Mouse (Mus musculus): ENCODE results near the gene Pex3. TPM values are rescaled to one million over a fixed set of nuclear protein-coding genes. Genes with fewer than 3 reads are reported as not detected.
"Not testable (repeated sequence)": the region's sequence is repeated elsewhere in the genome, so short reads cannot be mapped to it uniquely, and the experiment has no call there.

Gene Pex3
- polyA plus RNA-seq, 1 experiment from 2014 or later = 25.7 TPM

DNA sequence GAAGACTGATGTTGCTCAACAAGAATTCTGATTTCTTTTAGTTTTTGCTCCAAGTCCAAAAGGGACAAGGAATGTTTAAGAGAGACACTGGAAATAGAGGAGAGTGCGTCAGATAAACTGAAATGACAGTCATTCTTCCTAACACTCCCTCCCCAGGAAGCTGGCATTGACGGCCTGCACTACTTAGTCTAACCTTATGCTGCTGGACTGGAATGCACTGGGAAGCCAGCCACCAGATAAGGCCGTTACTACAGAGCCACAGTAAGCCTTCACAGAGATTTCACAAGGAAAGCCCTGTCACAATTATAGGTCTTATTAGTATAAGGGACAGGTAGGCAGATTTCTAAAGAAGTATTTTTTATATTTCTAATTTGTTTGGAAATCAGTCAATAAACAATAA lies 18.2 kb downstream of the Pex3 start:
- H3K9ac ChIP-seq (replicated peaks) = no peak overlapping the region
- H3K27me3 ChIP-seq (replicated peaks) = no peaks in the 10 kb centered on the region
- no peak overlapping the region for H3K27ac ChIP-seq (replicated peaks)
- H3K4me3 ChIP-seq (replicated peaks) = no peak overlapping the region
- WGBS = 93% methylated on average over 3 of the region's 3 CpGs
- no peak overlapping the region for H3K4me2 ChIP-seq
- H3K4me1 ChIP-seq = no peaks in the 10 kb centered on the region
- H3K36me3 ChIP-seq = peaks cover 48% of the 10 kb centered on the region
- no peak for ATAC-seq (ENCODE audit: low FRiP score)
- H3K9me3 ChIP-seq (replicated peaks) = no peaks in the 10 kb centered on the region

DNA sequence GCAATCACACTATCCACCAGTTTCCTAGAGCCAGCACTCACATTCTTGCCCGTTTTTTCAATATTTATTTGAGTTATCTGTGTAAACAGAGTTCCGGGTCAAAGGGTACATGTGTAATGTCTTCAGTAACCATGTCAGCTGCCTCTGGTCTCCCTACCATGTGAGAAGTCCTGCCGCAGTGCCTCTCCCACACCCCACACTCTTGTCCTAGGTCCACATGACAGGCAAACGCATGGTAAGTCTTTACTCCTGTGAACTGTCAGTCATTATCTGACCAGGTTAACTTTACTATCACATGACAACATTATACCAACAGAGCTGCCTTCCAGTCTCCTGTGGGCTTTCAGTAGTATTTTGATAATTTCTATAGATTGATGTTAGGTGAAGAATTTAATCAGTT lies 24.8 kb downstream of the Pex3 start:
- no peak for ATAC-seq (ENCODE audit: low FRiP score)
- WGBS = 91% methylated on average over 4 of the region's 4 CpGs
- H3K4me3 ChIP-seq (replicated peaks) = no peak overlapping the region
- no peak overlapping the region for H3K27ac ChIP-seq (replicated peaks)
- peaks cover 43% of the 10 kb centered on the region for H3K36me3 ChIP-seq
- no peaks in the 10 kb centered on the region for H3K4me1 ChIP-seq
- H3K27me3 ChIP-seq (replicated peaks) = no peaks in the 10 kb centered on the region
- H3K9me3 ChIP-seq (replicated peaks) = no peaks in the 10 kb centered on the region
- no peak overlapping the region for H3K9ac ChIP-seq (replicated peaks)
- no peak overlapping the region for H3K4me2 ChIP-seq

DNA sequence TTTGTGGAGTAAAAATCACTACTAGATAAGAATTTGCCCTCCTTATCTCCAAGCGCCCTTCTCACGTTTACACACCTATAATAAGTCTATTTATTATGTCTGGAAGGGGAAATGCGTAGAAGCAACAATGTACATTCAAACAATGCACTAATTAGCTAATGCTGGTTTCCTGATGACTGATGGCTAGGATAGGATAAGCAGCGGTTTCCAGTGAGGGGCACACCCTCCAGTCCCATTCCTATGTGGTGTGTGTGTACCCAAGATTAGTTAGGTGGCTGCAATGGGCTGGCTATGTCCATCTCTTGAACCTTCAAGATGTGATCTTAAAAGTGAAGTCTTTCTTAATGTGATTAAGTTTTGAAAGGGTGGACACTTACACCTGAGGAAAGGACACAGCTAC lies 31.1 kb downstream of the Pex3 start:
- no peak overlapping the region for H3K9ac ChIP-seq (replicated peaks)
- H3K4me3 ChIP-seq (replicated peaks) = no peak overlapping the region
- H3K4me2 ChIP-seq = no peak overlapping the region
- no peaks in the 10 kb centered on the region for H3K27me3 ChIP-seq (replicated peaks)
- ATAC-seq (ENCODE audit: low FRiP score) = no peak
- H3K36me3 ChIP-seq = peaks cover 10% of the 10 kb centered on the region
- 92% methylated on average over 4 of the region's 4 CpGs for WGBS
- no peaks in the 10 kb centered on the region for H3K4me1 ChIP-seq
- no peaks in the 10 kb centered on the region for H3K9me3 ChIP-seq (replicated peaks)
- no peak overlapping the region for H3K27ac ChIP-seq (replicated peaks)

DNA sequence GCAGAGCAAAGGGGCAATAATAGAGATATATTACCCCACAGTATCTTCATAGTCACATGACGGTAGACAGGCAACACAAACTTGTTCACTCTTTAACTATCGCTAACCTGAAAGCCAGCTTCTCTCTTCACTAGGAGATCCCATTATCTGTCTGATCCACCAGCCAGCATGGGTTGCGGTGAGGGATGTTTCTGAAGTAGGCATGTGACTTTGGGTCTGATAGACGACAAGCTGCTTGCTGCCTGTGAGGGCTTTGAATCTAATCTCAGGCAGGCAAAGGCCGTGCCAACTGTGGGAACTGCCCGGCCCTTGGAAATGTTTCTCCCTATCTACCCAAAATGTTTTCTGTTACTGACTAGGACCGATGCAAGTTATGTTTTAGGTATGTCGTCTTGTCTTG lies 50.6 kb downstream of the Pex3 start:
- Histone ChIP-seq H3K27ac (replicated peaks) (no peak overlapping the region), H3K4me1 (peaks cover 17% of the 10 kb centered on the region), H3K9me3 (replicated peaks) (no peaks in the 10 kb centered on the region), H3K36me3 (peaks cover 8% of the 10 kb centered on the region), H3K27me3 (replicated peaks) (0 out of 2 replicates have a peak, but pooled peaks cover 2% of the 10 kb centered on the region), H3K4me3 (replicated peaks) (no peak overlapping the region; the same call in 1 of the 2 replicates), H3K9ac (replicated peaks) (no peak overlapping the region), H3K4me2 (peak overlapping the region; percentile 74)
- ATAC-seq (ENCODE audit: low FRiP score) = no peak
- 85% methylated on average over 8 of the region's 8 CpGs for WGBS

DNA sequence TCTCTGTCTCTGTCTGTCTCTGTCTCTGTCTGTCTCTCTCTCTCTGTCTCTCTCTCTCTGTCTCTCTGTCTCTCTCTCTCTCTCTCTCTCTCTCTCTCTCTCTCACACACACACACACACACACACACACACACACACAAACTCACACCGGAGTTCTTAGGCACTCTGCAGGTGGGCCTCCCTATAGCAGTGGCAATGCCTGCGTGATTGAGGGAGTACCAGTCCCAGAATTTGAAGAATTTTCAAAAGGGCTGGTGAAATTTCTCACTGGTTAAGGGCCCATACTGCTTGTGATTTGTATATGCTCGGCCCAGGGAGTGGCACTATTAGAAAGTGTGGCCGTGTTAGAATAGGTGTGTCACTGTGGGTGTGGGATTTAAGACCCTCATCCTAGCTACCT lies 51.4 kb downstream of the Pex3 start:
- Histone ChIP-seq H3K9ac (replicated peaks) (peak overlapping the region; percentile 71), H3K4me3 (replicated peaks) (peak overlapping the region; percentile 62), H3K4me2 (peak overlapping the region; percentile 74), H3K4me1 (peaks cover 17% of the 10 kb centered on the region)
- 51% methylated on average over 4 of the region's 4 CpGs for WGBS
- not testable (repeated sequence) for H3K36me3 ChIP-seq; H3K9me3 ChIP-seq (replicated peaks); H3K27me3 ChIP-seq (replicated peaks); ATAC-seq (ENCODE audit: low FRiP score); H3K27ac ChIP-seq (replicated peaks)

DNA sequence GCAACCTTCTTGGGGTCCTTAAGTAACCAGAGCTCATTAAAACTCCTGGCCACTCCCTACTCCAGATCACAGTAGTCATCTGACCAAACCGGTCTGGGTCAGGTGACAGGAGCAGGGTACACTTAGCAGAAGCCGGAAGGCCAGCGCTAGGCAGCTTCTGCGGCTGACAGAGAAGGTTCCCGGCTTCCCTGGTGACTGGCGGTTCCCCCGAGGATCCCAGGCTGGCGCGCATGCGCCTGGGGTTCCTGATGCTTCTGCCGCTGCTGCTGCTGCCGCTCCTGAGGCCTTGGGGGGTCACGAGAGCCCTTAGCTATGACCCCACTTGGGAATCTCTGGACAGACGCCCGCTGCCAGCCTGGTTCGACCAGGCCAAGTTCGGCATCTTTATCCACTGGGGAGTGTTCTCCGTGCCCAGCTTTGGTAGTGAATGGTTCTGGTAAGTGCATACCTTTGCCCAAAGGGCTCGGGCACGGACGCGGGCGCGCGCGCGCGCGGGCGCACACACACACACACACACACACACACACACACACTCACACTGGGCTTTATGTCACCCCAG lies 51.9 kb downstream of the Pex3 start:
- peak; percentile 88 for ATAC-seq (ENCODE audit: low FRiP score)
- WGBS = under 1% methylated on average over 29 of the region's 30 CpGs
- H3K9me3 ChIP-seq (replicated peaks) = no peaks in the 10 kb centered on the region
- H3K9ac ChIP-seq (replicated peaks) = peak overlapping the region; percentile 71
- peaks cover 17% of the 10 kb centered on the region for H3K4me1 ChIP-seq
- peak overlapping the region; percentile 74 for H3K4me2 ChIP-seq
- peak overlapping the region; percentile 62 for H3K4me3 ChIP-seq (replicated peaks)
- peak overlapping the region; percentile 34; the same call in 1 of the 2 replicates for H3K27ac ChIP-seq (replicated peaks)
- H3K36me3 ChIP-seq = peaks cover 8% of the 10 kb centered on the region
- 0 out of 2 replicates have a peak, but pooled peaks cover 2% of the 10 kb centered on the region for H3K27me3 ChIP-seq (replicated peaks)

DNA sequence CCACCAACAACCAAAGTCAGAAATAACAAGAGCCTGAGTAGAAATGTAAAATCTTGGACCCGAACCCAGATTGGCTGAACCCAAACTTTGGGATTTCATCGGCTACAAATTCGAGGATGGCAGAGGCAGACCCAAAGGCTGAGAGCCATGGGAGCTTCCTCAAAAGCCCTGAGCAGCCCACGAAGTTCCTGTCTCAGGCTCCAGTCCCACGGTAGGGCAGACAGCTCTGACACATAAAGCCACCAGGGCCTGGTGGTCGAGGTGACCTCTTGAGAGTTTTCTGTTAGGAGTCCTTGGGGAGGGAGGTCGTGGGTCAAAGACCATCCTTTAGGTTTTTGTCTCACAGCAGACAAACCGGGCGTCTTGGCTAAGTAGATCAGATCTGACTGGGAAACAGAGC lies 52.5 kb downstream of the Pex3 start:
- 0 out of 2 replicates have a peak, but pooled peaks have one; percentile 9 for ATAC-seq (ENCODE audit: low FRiP score)
- Histone ChIP-seq H3K4me3 (replicated peaks) (peak overlapping the region; percentile 62), H3K36me3 (peaks cover 8% of the 10 kb centered on the region), H3K4me1 (peaks cover 17% of the 10 kb centered on the region), H3K4me2 (peak overlapping the region; percentile 74), H3K9ac (replicated peaks) (peak overlapping the region; percentile 71; the same call in 1 of the 2 replicates), H3K9me3 (replicated peaks) (no peaks in the 10 kb centered on the region), H3K27me3 (replicated peaks) (0 out of 2 replicates have a peak, but pooled peaks cover 2% of the 10 kb centered on the region), H3K27ac (replicated peaks) (no peak overlapping the region)
- 48% methylated on average over 9 of the region's 9 CpGs for WGBS

DNA sequence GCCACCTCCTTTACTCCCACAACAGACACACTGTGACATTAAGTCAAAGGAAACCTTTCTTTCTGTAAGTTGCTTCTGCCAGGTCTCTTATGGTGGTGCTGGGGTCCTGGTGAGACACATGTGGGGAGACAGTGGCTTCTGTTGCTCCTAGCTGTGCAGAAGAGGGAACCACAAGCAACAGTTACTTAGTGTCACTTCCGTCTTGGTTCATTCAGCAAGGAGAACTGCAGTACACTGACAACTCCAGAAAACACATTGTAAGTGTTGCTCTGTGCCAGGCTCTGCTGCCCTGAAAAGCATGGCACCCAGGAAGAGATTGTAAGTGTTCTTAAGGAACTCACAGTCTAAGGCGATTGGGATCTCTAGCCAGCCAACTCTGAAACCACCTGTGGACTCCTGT lies 53.6 kb downstream of the Pex3 start, which contains the start of gene Fuca2:
Gene Fuca2 (plus strand): TSS at position 210 of the 400 bp plus-strand sequence.
- no peak within 1 kb of the TSS for H3K27ac ChIP-seq (replicated peaks)
- H3K9me3 ChIP-seq (replicated peaks) = no peaks in the 10 kb centered on the region
- ATAC-seq (ENCODE audit: low FRiP score) = no peak
- WGBS = 87% methylated on average over 2 of the region's 2 CpGs
- H3K4me3 ChIP-seq (replicated peaks) = no peak within 1 kb of the TSS
- no peak within 1 kb of the TSS; the same call in 1 of the 2 replicates for H3K4me2 ChIP-seq
- H3K9ac ChIP-seq (replicated peaks) = no peak within 1 kb of the TSS
- H3K4me1 ChIP-seq = peaks cover 17% of the 10 kb centered on the region
- 0 out of 2 replicates have a peak, but pooled peaks cover 2% of the 10 kb centered on the region for H3K27me3 ChIP-seq (replicated peaks)
- no peaks in the 10 kb centered on the region; the same call in 1 of the 2 replicates for H3K36me3 ChIP-seq

DNA sequence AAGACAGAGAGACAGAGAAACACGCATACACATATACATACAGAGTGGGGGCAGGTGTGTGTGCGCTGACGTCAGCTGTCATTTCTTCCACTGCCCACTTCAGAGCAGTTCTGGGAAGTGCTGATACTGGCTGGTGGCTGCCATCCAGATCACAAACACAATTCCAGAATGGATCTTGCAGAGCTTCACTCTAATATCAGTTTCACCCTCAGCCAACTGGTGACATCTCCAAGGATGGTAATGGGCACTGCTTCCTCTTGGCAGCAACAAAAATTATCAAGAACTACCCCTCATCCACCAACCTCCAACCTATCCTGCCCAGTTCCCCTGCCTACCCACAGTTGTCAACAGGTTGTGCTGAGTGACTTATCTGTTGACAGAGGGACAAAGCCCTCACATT lies 56.6 kb downstream of the Pex3 start:
- Histone ChIP-seq H3K4me1 (peaks cover 6% of the 10 kb centered on the region; the same call in 1 of the 2 replicates), H3K27me3 (replicated peaks) (0 out of 2 replicates have a peak, but pooled peaks cover 2% of the 10 kb centered on the region), H3K36me3 (no peaks in the 10 kb centered on the region), H3K9me3 (replicated peaks) (no peaks in the 10 kb centered on the region), H3K27ac (replicated peaks) (no peak overlapping the region), H3K9ac (replicated peaks) (no peak overlapping the region), H3K4me3 (replicated peaks) (no peak overlapping the region), H3K4me2 (no peak overlapping the region)
- ATAC-seq (ENCODE audit: low FRiP score) = no peak
- 91% methylated on average over 3 of the region's 3 CpGs for WGBS

DNA sequence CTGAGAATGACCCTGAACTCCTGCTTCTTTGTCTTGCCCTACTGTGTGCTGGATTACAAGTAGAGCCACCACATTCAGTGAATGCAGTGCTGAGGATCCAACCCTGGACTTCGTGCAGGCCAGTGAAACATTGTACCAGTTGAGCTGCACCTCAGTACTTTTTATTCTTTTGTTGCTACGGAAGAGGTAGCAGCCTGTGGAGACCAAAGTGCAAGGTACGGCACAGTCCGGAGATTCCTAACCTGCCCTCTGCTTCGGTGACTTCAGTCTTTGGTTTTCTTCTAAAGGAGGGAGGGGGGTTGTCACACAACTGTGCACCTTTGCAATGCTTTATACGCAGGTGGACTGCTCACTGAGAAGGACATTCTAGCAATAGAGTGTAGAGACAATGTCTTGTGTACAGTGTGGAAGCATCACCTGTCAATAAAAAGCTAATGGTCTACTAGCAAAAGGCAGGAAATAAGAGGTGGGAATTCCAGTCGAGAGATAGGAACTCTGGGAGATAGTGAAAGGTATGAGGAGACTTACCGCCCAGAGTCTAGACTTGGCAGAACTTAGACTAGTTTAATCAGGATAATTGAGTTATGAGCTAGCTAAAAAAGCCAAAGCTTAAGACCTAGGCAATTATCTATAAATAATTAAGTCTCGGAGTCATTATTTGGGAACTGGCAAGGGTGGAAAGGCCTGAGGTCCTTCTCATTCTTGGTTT lies 58.8 kb downstream of the Pex3 start:
- Histone ChIP-seq H3K9me3 (replicated peaks) (no peaks in the 10 kb centered on the region), H3K4me2 (no peak overlapping the region), H3K36me3 (no peaks in the 10 kb centered on the region), H3K4me1 (no peaks in the 10 kb centered on the region), H3K27ac (replicated peaks) (no peak overlapping the region), H3K27me3 (replicated peaks) (no peaks in the 10 kb centered on the region), H3K4me3 (replicated peaks) (no peak overlapping the region), H3K9ac (replicated peaks) (no peak overlapping the region)
- ATAC-seq (ENCODE audit: low FRiP score) = no peak
- WGBS = 90% methylated on average over 9 of the region's 9 CpGs

DNA sequence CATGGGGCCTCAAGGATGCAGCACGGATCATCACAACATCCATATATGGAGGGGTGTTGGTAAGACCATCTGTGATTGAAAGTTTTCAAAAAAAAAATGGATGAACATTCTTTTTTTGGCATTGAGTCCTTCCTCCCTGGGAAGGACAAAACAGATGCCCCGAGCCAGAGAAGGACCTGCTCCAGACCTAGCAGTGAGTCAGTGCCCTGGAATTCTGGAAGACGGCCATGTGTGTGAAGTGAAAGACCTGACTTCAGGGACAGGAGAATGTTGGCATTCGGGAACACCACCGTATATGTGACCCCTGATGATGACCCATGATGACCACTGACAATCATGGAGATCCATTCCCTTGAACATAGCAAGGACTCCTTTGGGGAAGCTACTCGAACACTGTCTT lies 63.3 kb downstream of the Pex3 start:
- Histone ChIP-seq H3K36me3 (no peaks in the 10 kb centered on the region), H3K4me2 (no peak overlapping the region), H3K27me3 (replicated peaks) (no peaks in the 10 kb centered on the region), H3K4me1 (no peaks in the 10 kb centered on the region), H3K9ac (replicated peaks) (no peak overlapping the region), H3K9me3 (replicated peaks) (no peaks in the 10 kb centered on the region), H3K27ac (replicated peaks) (no peak overlapping the region), H3K4me3 (replicated peaks) (no peak overlapping the region)
- WGBS = 86% methylated on average over 6 of the region's 6 CpGs
- ATAC-seq (ENCODE audit: low FRiP score) = no peak

DNA sequence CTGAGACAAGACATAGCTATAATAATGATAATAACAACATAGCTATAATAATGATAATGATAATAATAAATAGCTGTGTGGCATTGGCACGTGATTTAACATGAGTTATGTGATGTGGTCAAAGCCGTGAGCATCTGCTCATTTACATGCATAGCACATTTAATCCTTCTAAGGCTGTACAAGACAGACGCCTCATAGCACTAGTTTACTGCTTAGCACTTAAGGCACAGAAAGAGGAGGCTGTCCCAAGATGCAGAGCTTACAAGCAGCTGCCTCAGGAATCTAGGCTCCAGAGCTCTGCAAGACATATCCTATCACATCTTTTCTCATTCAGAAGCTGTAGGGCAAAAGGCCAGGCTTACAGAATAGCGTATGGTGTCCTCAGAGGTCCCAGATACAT lies 67.0 kb downstream of the Pex3 start:
- no peak for ATAC-seq (ENCODE audit: low FRiP score)
- 39% methylated on average over 4 of the region's 4 CpGs for WGBS
- Histone ChIP-seq H3K4me3 (replicated peaks) (no peak overlapping the region), H3K4me1 (no peaks in the 10 kb centered on the region), H3K36me3 (no peaks in the 10 kb centered on the region), H3K9ac (replicated peaks) (no peak overlapping the region), H3K27me3 (replicated peaks) (no peaks in the 10 kb centered on the region), H3K4me2 (no peak overlapping the region), H3K27ac (replicated peaks) (no peak overlapping the region), H3K9me3 (replicated peaks) (no peaks in the 10 kb centered on the region)

Data from neural tube, embryonic 15.5 days (tissue).